Mouse (Mus musculus) myocyte (in vitro differentiated cells): ENCODE measurements around the gene Sprr2j-ps.

ENCODE experiments used
- POLR2A ChIP-seq: IDR thresholded peaks from one replicate; pipeline ENCODE4 v1.6.1; 2011; ENCODE audit warnings: low read depth, mild to moderate bottlenecking, control low read depth, moderate library complexity; ENCODE audit not compliant: insufficient read length
- TCF12 ChIP-seq: IDR thresholded peaks from one replicate; pipeline ENCODE4 v1.6.1; 2011; ENCODE audit warnings: mild to moderate bottlenecking, control low read depth; ENCODE audit not compliant: poor library complexity, insufficient read depth, severe bottlenecking

DNA sequence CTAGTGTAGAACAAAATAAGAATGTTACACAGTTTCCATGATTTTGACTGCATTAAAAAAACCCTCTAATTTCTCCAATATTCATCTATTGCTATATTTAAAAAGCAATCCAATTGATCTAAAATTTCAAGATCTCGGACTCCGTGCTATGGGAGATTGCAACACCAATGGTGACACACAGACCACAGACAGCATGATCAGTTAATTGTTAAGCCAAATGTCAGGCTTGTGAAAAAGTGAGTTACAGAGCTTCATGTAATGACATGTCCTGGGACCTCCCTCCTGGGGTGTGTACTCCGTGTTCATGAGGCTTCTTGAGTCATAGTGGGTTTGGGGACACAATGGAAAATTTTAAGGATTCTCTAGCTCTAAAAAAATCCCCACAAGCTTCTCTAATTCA lies 22.3 kb downstream of the Sprr2j-ps start:
- TF ChIP-seq TCF12, result no peak
- no peak for TF ChIP-seq POLR2A
